Mouse (Mus musculus) spleen, postnatal 36 days (tissue): ENCODE measurements around the gene Gm20479.
A peak's percentile ranks its signal among the peaks of the same experiment; 100 is the strongest.

Experiments
- DNase-seq, 2 experiments: peaks; one replicate each; pipeline ENCODE4 v3.0.0; 2022; ENCODE audit warnings: low spot score in 2 of 2, mixed read lengths in 1 of 2

Gm20479 gene

GRCm38 (mm10) chr7:27356861-27357594, at the start of gene Gm20479:
TSS of gene Gm20479 (minus strand) at chr7:27357419.
- peak; percentile 22 to 36 for DNase-seq

- DNase-seq, result no peak
Observed at GRCm38 (mm10) chr7:27406481-27406880, 49.3 kb upstream of the Gm20479 start.

- no peak for DNase-seq
Observed at GRCm38 (mm10) chr7:27404203-27404942, 47.2 kb upstream of the Gm20479 start.

GRCm38 (mm10) chr7:27402675-27403074, 45.5 kb upstream of the Gm20479 start:
- peak; percentile 26 to 32 for DNase-seq

GRCm38 (mm10) chr7:27400545-27400944, 43.3 kb upstream of the Gm20479 start:
- no peak for DNase-seq

GRCm38 (mm10) chr7:27397048-27397949, 40.1 kb upstream of the Gm20479 start:
- no peak for DNase-seq

- DNase-seq, result no peak
Observed at GRCm38 (mm10) chr7:27396184-27397047, 39.2 kb upstream of the Gm20479 start.

- DNase-seq, result no peak
Observed at GRCm38 (mm10) chr7:27395521-27396183, 38.4 kb upstream of the Gm20479 start.

- no peak for DNase-seq
Observed at GRCm38 (mm10) chr7:27391416-27391815, 34.2 kb upstream of the Gm20479 start.

GRCm38 (mm10) chr7:27389213-27389612, 32.0 kb upstream of the Gm20479 start:
- no peak for DNase-seq

- peak; percentile 43 to 53 for DNase-seq
Observed at GRCm38 (mm10) chr7:27384731-27385130, 27.5 kb upstream of the Gm20479 start.

- no peak for DNase-seq
Observed at GRCm38 (mm10) chr7:27384134-27384533, 26.9 kb upstream of the Gm20479 start.

GRCm38 (mm10) chr7:27383233-27383632, 26.0 kb upstream of the Gm20479 start:
- no peak for DNase-seq

GRCm38 (mm10) chr7:27381560-27381959, 24.3 kb upstream of the Gm20479 start:
- DNase-seq, result no peak

- no peak for DNase-seq
Observed at GRCm38 (mm10) chr7:27381009-27381408, 23.8 kb upstream of the Gm20479 start.

- no peak for DNase-seq
Observed at GRCm38 (mm10) chr7:27379836-27380235, 22.6 kb upstream of the Gm20479 start.

- DNase-seq, result no peak
Observed at GRCm38 (mm10) chr7:27378431-27378830, 21.2 kb upstream of the Gm20479 start.

- no peak for DNase-seq
Observed at GRCm38 (mm10) chr7:27375274-27375673, 18.1 kb upstream of the Gm20479 start.

- DNase-seq, result no peak
Observed at GRCm38 (mm10) chr7:27371715-27372462, 14.7 kb upstream of the Gm20479 start.

GRCm38 (mm10) chr7:27369111-27369510, 11.9 kb upstream of the Gm20479 start:
- no peak for DNase-seq
